In the genomic region with DNA sequence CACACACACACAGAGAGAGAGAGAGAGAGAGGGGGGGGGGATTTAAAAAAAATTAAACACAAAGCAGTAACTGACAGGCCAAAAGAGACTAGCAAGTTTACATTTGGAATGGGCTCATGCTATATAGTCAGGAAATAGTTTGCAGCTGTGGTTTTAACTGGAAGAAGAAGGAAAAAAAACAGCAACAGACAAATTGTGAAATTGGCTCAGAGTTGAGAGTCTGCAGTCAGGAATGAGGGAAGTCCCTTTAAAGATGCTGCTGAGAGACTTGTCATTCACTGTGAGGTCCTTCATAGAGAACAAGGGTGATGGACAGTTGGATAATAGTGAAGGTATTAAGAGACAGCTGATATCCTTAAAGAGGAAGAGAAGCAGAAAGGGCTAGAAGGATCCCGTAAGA, we compare ENCODE assay signal across 39 mouse cellular contexts. TPM values are rescaled to one million over a fixed set of nuclear protein-coding genes. Genes with fewer than 3 reads are reported as not detected.
DNase-seq lines count a peak whose midpoint lies in the region; ATAC-seq and TF ChIP-seq lines count a peak whose summit lies in the region.
"Had no signal": no experiment of that assay in that cellular context is flagged by ENCODE, and none has a peak within 500 bp of the region (broad histone marks: within the 10 kb centered on the region; RNA-seq: fewer than 3 reads in every experiment).

No protein-coding gene starts in this region.

- H3K36me3 ChIP-seq in lung, embryonic 14.5 days (ENCODE audit: insufficient read depth), result no peaks in the 10 kb centered on the region
- H3K36me3 ChIP-seq in stomach, embryonic 14.5 days (ENCODE audit: control insufficient read depth, insufficient read depth, low read length), result no peaks in the 10 kb centered on the region
- no peaks in the 10 kb centered on the region for H3K36me3 ChIP-seq in stomach, postnatal 0 days (ENCODE audit: control insufficient read depth, insufficient read depth, low read length)
- H3K36me3 ChIP-seq: embryonic facial prominence, embryonic 13.5 days; forebrain, embryonic 12.5 days; heart, embryonic 13.5 days; intestine, embryonic 15.5 days; limb, embryonic 10.5 days; limb, embryonic 15.5 days; liver, embryonic 13.5 days had no signal

- H3K4me3 ChIP-seq in lung, embryonic 14.5 days (ENCODE audit: low read depth, low read length), result no peak overlapping the region
- H3K4me3 ChIP-seq in stomach, embryonic 14.5 days (ENCODE audit: low read depth, low read length), result no peak overlapping the region
- no peak overlapping the region for H3K4me3 ChIP-seq in stomach, postnatal 0 days (ENCODE audit: low read depth, low read length)
- H3K4me3 ChIP-seq: embryonic facial prominence, embryonic 13.5 days; erythroblast, embryonic 14.5 days; forebrain, embryonic 12.5 days; heart, embryonic 13.5 days; intestine, embryonic 15.5 days; limb, embryonic 10.5 days; limb, embryonic 15.5 days; liver, embryonic 13.5 days; megakaryocyte, embryonic 14.5 days had no signal

- intact Hi-C loops in left cerebral cortex, postnatal 14 days (cut with DNase I), result loop anchor here (5.0 kb wide), 1 partner anchor 104 kb away; no protein-coding TSS in a partner anchor

- H3K27ac ChIP-seq in lung, embryonic 14.5 days (ENCODE audit: low read depth), result no peak overlapping the region
- H3K27ac ChIP-seq in stomach, embryonic 14.5 days (ENCODE audit: low read length), result 0 out of 2 replicates have a peak overlapping the region, but pooled peaks have one; percentile 21
- H3K27ac ChIP-seq in stomach, postnatal 0 days (replicated peaks), result no peak overlapping the region
- H3K27ac ChIP-seq: embryonic facial prominence, embryonic 13.5 days; forebrain, embryonic 12.5 days; heart, embryonic 13.5 days; intestine, embryonic 15.5 days; limb, embryonic 10.5 days; limb, embryonic 15.5 days; liver, embryonic 13.5 days had no signal

- H3K9me3 ChIP-seq in lung, embryonic 14.5 days (ENCODE audit: low read depth, low read length), result no peaks in the 10 kb centered on the region
- H3K9me3 ChIP-seq in stomach, embryonic 14.5 days (ENCODE audit: control insufficient read depth, low read depth, low read length), result no peaks in the 10 kb centered on the region
- no peaks in the 10 kb centered on the region for H3K9me3 ChIP-seq in stomach, postnatal 0 days (ENCODE audit: control insufficient read depth, low read length)
- H3K9me3 ChIP-seq: embryonic facial prominence, embryonic 13.5 days; forebrain, embryonic 12.5 days; heart, embryonic 13.5 days; intestine, embryonic 15.5 days; limb, embryonic 10.5 days; limb, embryonic 15.5 days; liver, embryonic 13.5 days; megakaryocyte, embryonic 14.5 days had no signal

- no peak overlapping the region for H3K9ac ChIP-seq in lung, embryonic 14.5 days
- no peak overlapping the region for H3K9ac ChIP-seq in stomach, embryonic 14.5 days (replicated peaks; ENCODE audit: low read depth, low read length)
- H3K9ac ChIP-seq in stomach, postnatal 0 days (ENCODE audit: low read length), result no peak overlapping the region
- H3K9ac ChIP-seq: embryonic facial prominence, embryonic 13.5 days; forebrain, embryonic 12.5 days; forebrain, postnatal 0 days; heart, embryonic 13.5 days; intestine, embryonic 15.5 days; limb, embryonic 15.5 days; liver, embryonic 13.5 days had no signal

- ATAC-seq in lung, embryonic 14.5 days (ENCODE audit: insufficient read depth), result peak; percentile 65; the same call in 1 of the 2 replicates
- no peak for ATAC-seq in stomach, embryonic 14.5 days (ENCODE audit: insufficient number of reproducible peaks, insufficient read depth, low FRiP score, low read depth)
- ATAC-seq in stomach, postnatal 0 days (ENCODE audit: low FRiP score, low TSS enrichment), result no peak
- peak; percentile 37 to 51; a peak in 2 of 4 replicates for ATAC-seq in hematopoietic stem cell, adult 5-6 weeks (replicated peaks in 1 of 2; ENCODE audit: insufficient read depth in 1 of 2, low FRiP score in 2 of 2, low TSS enrichment in 1 of 2, low read depth in 1 of 2, poor library complexity in 2 of 2, severe bottlenecking in 2 of 2)
- ATAC-seq: CD4-positive, CD25-positive, alpha-beta regulatory T cell, adult 4 months; forebrain, postnatal 0 days; hindbrain, embryonic 16.5 days; intestine, embryonic 15.5 days had no signal

- H3K4me1 ChIP-seq in lung, embryonic 14.5 days (ENCODE audit: insufficient read depth), result no peaks in the 10 kb centered on the region
- H3K4me1 ChIP-seq in stomach, embryonic 14.5 days (ENCODE audit: control insufficient read depth, insufficient read depth, low read length), result no peaks in the 10 kb centered on the region
- no peaks in the 10 kb centered on the region for H3K4me1 ChIP-seq in stomach, postnatal 0 days (replicated peaks; ENCODE audit: control insufficient read depth, insufficient read depth)
- H3K4me1 ChIP-seq: heart, embryonic 13.5 days; intestine, embryonic 15.5 days; limb, embryonic 15.5 days; liver, embryonic 13.5 days had no signal

- no peaks in the 10 kb centered on the region for H3K27me3 ChIP-seq in lung, embryonic 14.5 days (ENCODE audit: insufficient read depth, low read length)
- H3K27me3 ChIP-seq in stomach, embryonic 14.5 days (ENCODE audit: control insufficient read depth, insufficient read depth, low read length), result no peaks in the 10 kb centered on the region
- H3K27me3 ChIP-seq in stomach, postnatal 0 days (ENCODE audit: control insufficient read depth, insufficient read depth, low read length), result no peaks in the 10 kb centered on the region
- H3K27me3 ChIP-seq: embryonic facial prominence, embryonic 13.5 days; forebrain, embryonic 12.5 days; heart, embryonic 13.5 days; intestine, embryonic 15.5 days; limb, embryonic 15.5 days; liver, embryonic 13.5 days; megakaryocyte, embryonic 14.5 days had no signal

- TF ChIP-seq EP300 in stomach, postnatal 0 days (optimal IDR thresholded peaks at IDR 0.05), result no peak

- no peak overlapping the region for H3K4me2 ChIP-seq in lung, embryonic 14.5 days
- H3K4me2 ChIP-seq in stomach, embryonic 14.5 days (replicated peaks; ENCODE audit: low read depth, low read length), result no peak overlapping the region
- no peak overlapping the region for H3K4me2 ChIP-seq in stomach, postnatal 0 days (replicated peaks; ENCODE audit: low read depth)
- H3K4me2 ChIP-seq: embryonic facial prominence, embryonic 13.5 days; forebrain, embryonic 12.5 days; heart, embryonic 13.5 days; intestine, embryonic 15.5 days; limb, embryonic 15.5 days; liver, embryonic 13.5 days had no signal

- peak; percentile 51 for DNase-seq in lung, embryonic 14.5 days
- no peak for DNase-seq in lung, postnatal 10 days
- no peak for DNase-seq in stomach, postnatal 0 days (ENCODE audit: low spot score)
- no peak for DNase-seq in left cerebral cortex, postnatal 14 days (ENCODE audit: low spot score in 2 of 2)
- no peak for DNase-seq in right cerebral cortex, postnatal 25 days
- DNase-seq: adrenal gland, postnatal 25 days; cerebellum, adult 18-20 months; cerebellum, postnatal 10 days; forebrain, postnatal 0 days; heart, postnatal 10 days; kidney, adult 2 months; kidney, postnatal 10 days; layer of hippocampus, postnatal 36 days; liver, embryonic 13.5 days; lung, adult 18-20 months; midbrain, embryonic 14.5 days; retina, postnatal 1 day; right cerebral cortex, postnatal 4 days had no signal

- WGBS in lung, embryonic 14.5 days, result 60% methylated on average over 1 of the region's 1 CpGs
- 32% methylated on average over 1 of the region's 1 CpGs for WGBS in stomach, embryonic 14.5 days
- 57% methylated on average over 1 of the region's 1 CpGs for WGBS in stomach, postnatal 0 days

- TF ChIP-seq CTCF in lung, embryonic 14.5 days (IDR thresholded peaks at IDR 0.05; ENCODE audit: low read depth), result no peak
- no peak for TF ChIP-seq CTCF in stomach, postnatal 0 days (IDR thresholded peaks at IDR 0.05; ENCODE audit: low read depth)

RNA-seq across cellular contexts. Expression of a gene that starts 26.9 kb away (rescaled TPM):
- not detected in 2 replicates for polyA plus RNA-seq in lung, embryonic 14.5 days (2014; fragmentation: Nextera tagmentation; extraction: Ambion mirVana)
- not detected in 2 replicates for polyA plus RNA-seq in stomach, embryonic 14.5 days (2014; fragmentation: Nextera tagmentation; extraction: Ambion mirVana)
- 0.06 TPM in 1 of 2 replicates, not detected in the other for polyA plus RNA-seq in stomach, postnatal 0 days (2015; fragmentation: Nextera tagmentation; extraction: Ambion mirVana)
- 1.0 TPM in 1 of 2 replicates, not detected in the other for total RNA-seq in hematopoietic stem cell, adult 5-6 weeks (2017)
- total RNA-seq in left cerebral cortex, postnatal 14 days (2021), result not detected
- total RNA-seq: adrenal gland, adult 18-20 months; adrenal gland, postnatal 25 days; forebrain, postnatal 0 days; gastrocnemius, adult 8-10 months; gastrocnemius, postnatal 4 days; heart, adult 8-10 months; heart, postnatal 10 days; layer of hippocampus, postnatal 36 days; monocyte, adult 5-6 weeks had no signal
- polyA plus RNA-seq: embryonic facial prominence, embryonic 13.5 days; erythroblast, embryonic 14.5 days; forebrain, embryonic 12.5 days; forebrain, postnatal 0 days; heart, embryonic 13.5 days; hindbrain, embryonic 11.5 days; hindbrain, embryonic 16.5 days; intestine, embryonic 15.5 days; kidney, adult 2 months; large intestine, adult 2 months; limb, embryonic 10.5 days; limb, embryonic 15.5 days; midbrain, embryonic 14.5 days; neural tube, embryonic 14.5 days; spleen, adult 2 months had no signal

RNA-seq across cellular contexts. Expression of a gene that starts 35.5 kb away (rescaled TPM):
- 23.4 and 27.6 TPM in 2 replicates for polyA plus RNA-seq in lung, embryonic 14.5 days (2014; fragmentation: Nextera tagmentation; extraction: Ambion mirVana)
- polyA plus RNA-seq in stomach, embryonic 14.5 days (2014; fragmentation: Nextera tagmentation; extraction: Ambion mirVana), result 24.8 and 30.2 TPM in 2 replicates
- polyA plus RNA-seq in stomach, postnatal 0 days (2015; fragmentation: Nextera tagmentation; extraction: Ambion mirVana), result 16.8 and 17.8 TPM in 2 replicates
- total RNA-seq in hematopoietic stem cell, adult 5-6 weeks (2017), result 30.8 and 42.6 TPM in 2 replicates
- 10 to 100 TPM; 54.4 to 58.4 TPM for total RNA-seq in left cerebral cortex, postnatal 14 days (2021)

Comparison
In these comparisons a context has a peak if more than half of its experiments do, and no peak if none do; other contexts are left out.
1. ATAC-seq: peak in lung, embryonic 14.5 days (single experiment) and hematopoietic stem cell, adult 5-6 weeks (2 of 2); none in stomach, embryonic 14.5 days (single experiment) and stomach, postnatal 0 days (single experiment).